Mouse (Mus musculus) testis, adult 2 months (tissue): ENCODE data around the gene Ak1. TPM values are rescaled to one million over a fixed set of nuclear protein-coding genes. Genes with fewer than 3 reads are reported as not detected.
A peak's percentile ranks its signal among the peaks of the same experiment; 100 is the strongest.

Experiments used
- H3K27ac ChIP-seq: fragments of 200-500 bp; 2 replicates; pipeline ENCODE4 v1.5.1; 2012; ENCODE audit warnings: low read depth, low read length; ENCODE audit not compliant: control insufficient read depth, insufficient read depth
- H3K27me3 ChIP-seq: fragments of 200-500 bp; 2 replicates; pipeline ENCODE4 v1.6.1; 2012; ENCODE audit warnings: mild to moderate bottlenecking, low read length, moderate library complexity; ENCODE audit not compliant: control insufficient read depth, insufficient read depth
- H3K36me3 ChIP-seq: fragments of 200-500 bp; 2 replicates; pipeline ENCODE4 v1.6.1; 2012; ENCODE audit warnings: mild to moderate bottlenecking, low read length; ENCODE audit not compliant: control insufficient read depth, insufficient read depth
- H3K4me1 ChIP-seq: fragments of 200-500 bp; 2 replicates; pipeline ENCODE4 v1.6.1; 2012; ENCODE audit warnings: low read length; ENCODE audit not compliant: control insufficient read depth, insufficient read depth
- H3K4me3 ChIP-seq: fragments of 200-500 bp; 2 replicates; pipeline ENCODE4 v1.5.1; 2012; ENCODE audit warnings: low read depth, mild to moderate bottlenecking, low read length, moderate library complexity, mixed read lengths; ENCODE audit not compliant: control insufficient read depth
- CTCF ChIP-seq: fragments of 200-500 bp; IDR thresholded peaks from 2 replicates; pipeline ENCODE4 v1.5.1; 2012; ENCODE audit warnings: low read depth, mild to moderate bottlenecking, inconsistent platforms, low read length, moderate library complexity; ENCODE audit not compliant: control insufficient read depth, insufficient read depth, insufficient replicate concordance
- POLR2A ChIP-seq: fragments of 200-500 bp; IDR thresholded peaks from 2 replicates; pipeline ENCODE4 v1.6.1; 2012; ENCODE audit warnings: low read depth, mild to moderate bottlenecking, inconsistent platforms, low read length, moderate library complexity; ENCODE audit not compliant: control insufficient read depth
- polyA plus RNA-seq: library from polyadenylated mRNA; depleted of rRNA; stranded (reverse); fragments of >200 nt; gene quantifications from 2 replicates; pipeline ENCODE4 v1.2.3, GENCODE M21; 2012

Ak1 gene
- polyA plus RNA-seq, 1 experiment, result 172 TPM

GRCm38 (mm10) chr2:32581450-32582095, 40.0 kb upstream of the Ak1 start:
- Histone ChIP-seq H3K27ac (no peak overlapping the region), H3K4me3 (no peak overlapping the region), H3K4me1 (peaks cover 3% of the 10 kb centered on the region), H3K36me3 (no peaks in the 10 kb centered on the region), H3K27me3 (no peaks in the 10 kb centered on the region)
- TF ChIP-seq POLR2A (no peak), CTCF (no peak)

GRCm38 (mm10) chr2:32582830-32583799, 38.4 kb upstream of the Ak1 start:
- H3K36me3 ChIP-seq, result no peaks in the 10 kb centered on the region
- TF ChIP-seq POLR2A (no peak), CTCF (peak; percentile 98; the same call in 1 of the 2 replicates)
- no peak overlapping the region for H3K27ac ChIP-seq
- no peaks in the 10 kb centered on the region for H3K27me3 ChIP-seq
- H3K4me1 ChIP-seq, result peaks cover 6% of the 10 kb centered on the region
- peak overlapping the region; percentile 37 for H3K4me3 ChIP-seq

GRCm38 (mm10) chr2:32585149-32585714, 36.3 kb upstream of the Ak1 start:
- Histone ChIP-seq H3K4me1 (peaks cover 6% of the 10 kb centered on the region), H3K36me3 (no peaks in the 10 kb centered on the region), H3K27ac (no peak overlapping the region), H3K4me3 (no peak overlapping the region), H3K27me3 (no peaks in the 10 kb centered on the region)
- no peak for TF ChIP-seq POLR2A
- TF ChIP-seq CTCF, result no peak

- Histone ChIP-seq H3K27ac (no peak within 1 kb of the TSS), H3K36me3 (no peaks in the 10 kb centered on the region), H3K27me3 (no peaks in the 10 kb centered on the region), H3K4me3 (peak within 1 kb of the TSS; percentile 69), H3K4me1 (peaks cover 6% of the 10 kb centered on the region)
- TF ChIP-seq CTCF, result no peak
- 0 out of 2 replicates have a peak, but pooled peaks have one; percentile 27 for TF ChIP-seq POLR2A
Observed at GRCm38 (mm10) chr2:32586871-32587351, 34.6 kb upstream of the Ak1 start, which contains the start of gene St6galnac4. St6galnac4 (plus strand) TSS chr2:32587095.

GRCm38 (mm10) chr2:32587731-32588321, 33.7 kb upstream of the Ak1 start:
- peaks cover 6% of the 10 kb centered on the region for H3K4me1 ChIP-seq
- H3K27ac ChIP-seq, result no peak overlapping the region
- TF ChIP-seq CTCF (no peak), POLR2A (no peak)
- H3K36me3 ChIP-seq, result no peaks in the 10 kb centered on the region
- H3K4me3 ChIP-seq, result no peak overlapping the region; the same call in 1 of the 2 replicates
- no peaks in the 10 kb centered on the region for H3K27me3 ChIP-seq

- Histone ChIP-seq H3K36me3 (no peaks in the 10 kb centered on the region), H3K27me3 (no peaks in the 10 kb centered on the region), H3K27ac (no peak overlapping the region), H3K4me3 (no peak overlapping the region), H3K4me1 (peaks cover 3% of the 10 kb centered on the region)
- no peak for TF ChIP-seq CTCF
- TF ChIP-seq POLR2A, result no peak
Observed at GRCm38 (mm10) chr2:32589213-32589795, 32.3 kb upstream of the Ak1 start.
